Mouse (Mus musculus): ENCODE measurements at regions not wholly inside any gene's neighbourhood (a gene's known extent, or its start where the extent isn't known, plus 50 kb on each side); places are given as distances from the start of the nearest gene placed in this dataset.

- TF ChIP-seq CTCF (IDR thresholded peaks at IDR 0.05; ENCODE audit: low read depth) = peak; percentile 75
- no peak for TF ChIP-seq EP300 (IDR thresholded peaks at IDR 0.05; ENCODE audit: low read depth)
Observed at GRCm38 (mm10) chr10:98494354-98494753, 419.9 kb upstream of the Atp2b1 start.

All from heart, postnatal 0 days (tissue).